Mouse (Mus musculus) hematopoietic stem cell, adult 5-6 weeks (primary cell): ENCODE measurements at regions not wholly inside any gene's neighbourhood (a gene's known extent, or its start where the extent isn't known, plus 50 kb on each side); places are given as distances from the start of the nearest gene placed in this dataset.
A peak's percentile ranks its signal among the peaks of the same experiment; 100 is the strongest.
"Not testable (repeated sequence)": the region's sequence is repeated elsewhere in the genome, so short reads cannot be mapped to it uniquely, and the experiment has no call there.

Experiments used
- ATAC-seq, 2 experiments: fragments of 125-278 bp in 1 of 2; replicated peaks in 1 of 2; 2 replicates each; pipeline ENCODE4 v1.8.0; 2016 to 2017; ENCODE audit warnings: inconsistent platforms in 2 of 2, mild to moderate bottlenecking in 2 of 2, moderate number of reproducible peaks in 2 of 2, low read depth in 1 of 2, moderate TSS enrichment in 1 of 2; ENCODE audit not compliant: low FRiP score in 2 of 2, poor library complexity in 2 of 2, severe bottlenecking in 2 of 2, insufficient read depth in 1 of 2, low TSS enrichment in 1 of 2

DNA sequence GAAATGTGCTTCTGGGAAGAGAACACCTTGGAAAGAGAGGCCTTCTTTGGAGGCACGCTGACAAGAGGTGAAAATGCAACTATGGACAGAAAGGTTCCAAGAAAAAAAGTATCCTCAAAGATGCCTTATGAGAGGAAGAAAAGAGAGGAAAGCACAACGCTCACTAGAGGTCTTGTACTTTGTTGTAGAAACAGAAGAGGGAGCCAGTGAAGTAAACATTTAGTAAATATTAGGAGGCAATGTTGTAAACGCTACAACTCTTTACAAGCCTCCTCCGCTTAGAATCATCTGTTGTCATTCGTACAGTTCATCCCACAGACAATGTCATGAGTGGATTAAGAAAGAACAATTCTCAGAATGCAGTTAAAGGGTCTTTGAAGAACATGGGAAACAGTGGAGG lies 77.4 kb downstream of the Tfpi2 start:
- ATAC-seq: no peak

DNA sequence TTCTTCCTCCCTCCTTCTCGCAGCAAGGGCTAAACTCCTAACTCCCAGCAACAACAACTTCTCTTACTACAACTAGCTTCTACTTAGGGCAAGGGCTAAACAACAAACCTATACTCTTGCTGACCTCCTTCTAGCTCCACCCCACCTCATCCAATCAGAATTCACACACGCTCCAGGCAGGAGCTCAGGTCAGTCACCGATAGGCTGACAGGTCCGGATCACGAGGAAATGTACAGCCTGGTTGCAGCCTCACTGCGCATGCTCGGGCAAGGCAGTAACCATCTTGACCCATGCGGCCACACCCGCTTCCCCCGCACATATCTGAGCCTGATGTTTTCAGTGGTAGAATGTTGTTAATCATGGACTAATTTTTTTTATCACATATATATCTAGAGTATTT lies 84.0 kb downstream of the Tfpi2 start:
- no peak for ATAC-seq

DNA sequence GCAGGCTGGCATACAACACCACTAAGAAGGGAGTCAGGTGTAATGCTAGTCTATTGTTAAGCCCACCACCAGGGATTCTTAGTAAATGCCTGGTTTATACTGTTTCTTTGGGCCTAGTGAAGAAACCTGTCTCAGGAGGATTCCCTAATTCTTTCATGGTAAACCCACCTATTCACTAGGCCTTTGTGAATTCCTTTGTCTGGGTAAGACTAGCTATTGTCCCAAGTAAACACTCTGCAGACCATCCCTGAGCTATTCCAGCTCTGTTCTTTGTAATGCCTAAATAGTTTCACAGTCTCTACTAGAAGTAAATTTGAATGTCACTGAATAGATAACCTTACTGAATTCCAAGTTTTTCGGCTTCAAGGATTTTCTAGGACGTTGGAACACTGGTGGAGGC lies 111.3 kb upstream of the Calcr start:
- ATAC-seq: not testable (repeated sequence)

DNA sequence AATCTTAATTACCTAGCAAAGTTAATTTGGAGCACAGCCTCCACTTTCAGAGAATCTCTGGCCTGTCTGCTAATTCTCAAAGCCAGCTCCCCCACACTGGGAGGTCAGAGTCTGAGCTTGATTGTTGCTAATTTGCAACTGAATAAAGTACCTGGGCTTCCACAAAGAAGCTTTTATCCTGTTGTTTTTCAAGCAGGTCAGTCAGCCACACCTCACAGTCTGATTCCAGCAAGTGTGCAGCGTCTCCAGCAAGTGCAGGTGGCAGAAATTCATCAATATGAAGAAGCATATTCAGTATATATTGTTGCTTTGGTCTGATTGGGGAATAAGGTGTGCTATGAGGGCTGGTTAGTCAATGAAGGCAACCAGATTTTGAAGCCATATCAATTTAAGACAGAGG lies 110.3 kb upstream of the Calcr start:
- ATAC-seq: not testable (repeated sequence)

DNA sequence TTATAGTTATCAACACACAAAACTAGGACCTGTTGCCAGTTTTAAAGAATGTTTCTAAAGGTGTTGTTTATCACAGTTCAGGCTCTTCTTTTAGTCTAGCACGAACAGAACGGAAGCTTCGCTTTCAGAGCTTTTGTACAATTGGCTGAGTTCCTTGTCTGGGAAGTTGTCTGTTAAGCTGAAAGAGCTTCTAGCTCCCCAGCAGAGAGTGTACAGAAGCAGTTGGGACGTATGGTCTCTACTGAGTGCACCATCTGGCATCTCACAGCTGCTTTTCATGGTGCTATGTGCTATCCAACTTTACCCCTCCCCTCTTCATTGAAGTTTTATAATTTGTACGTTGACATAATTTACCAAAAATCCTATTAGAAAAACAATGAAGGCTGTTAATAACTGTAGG lies 96.5 kb upstream of the Calcr start:
- ATAC-seq: no peak

DNA sequence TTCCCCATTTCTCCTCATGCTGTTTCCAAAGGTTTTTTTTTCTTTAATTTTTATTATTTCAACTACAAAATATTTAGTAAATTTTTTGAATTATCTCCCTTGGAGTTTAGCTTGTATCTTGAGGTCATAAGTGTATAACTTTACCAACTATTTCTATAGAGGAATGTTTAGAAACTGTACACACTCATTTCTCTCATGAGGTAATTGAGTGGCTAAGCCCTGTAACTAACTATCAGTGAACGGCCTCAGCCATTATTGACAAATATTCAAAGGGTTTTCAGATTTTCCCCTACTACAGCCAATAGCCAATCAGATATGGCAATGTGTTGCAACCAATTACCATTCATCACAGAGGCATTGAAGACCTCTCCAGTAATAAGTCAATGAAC lies 96.1 kb upstream of the Calcr start:
- no peak for ATAC-seq

DNA sequence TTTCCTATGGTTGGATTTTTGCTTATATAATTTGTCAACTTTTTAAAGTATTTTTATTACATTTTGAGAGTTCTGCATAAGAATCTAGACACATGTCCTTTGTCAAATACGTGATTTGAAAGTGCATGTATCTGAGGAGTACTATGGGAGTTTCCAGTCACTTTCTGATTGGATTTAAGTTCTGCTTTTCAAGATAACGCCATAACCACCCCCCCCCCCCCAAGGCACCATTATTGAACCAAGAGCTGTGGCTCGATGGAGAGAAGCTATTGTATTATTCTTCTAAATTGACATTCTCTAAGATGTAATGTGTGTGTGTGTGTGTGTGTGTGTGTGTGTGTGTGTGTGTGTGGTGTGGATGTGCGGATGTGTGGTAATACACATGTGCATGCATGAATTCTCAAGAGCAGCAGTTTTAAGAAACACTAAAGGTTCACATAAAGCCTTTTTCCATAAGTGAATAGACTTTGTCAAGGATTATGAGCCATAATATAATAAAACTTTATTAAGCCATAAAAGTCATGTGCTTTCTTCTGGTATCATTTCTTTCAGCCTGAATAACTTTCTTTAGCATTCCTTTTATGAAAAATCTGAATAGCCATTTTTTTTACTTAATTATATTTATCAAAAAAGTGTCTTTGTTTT lies 95.5 kb upstream of the Calcr start:
- ATAC-seq: no peak

DNA sequence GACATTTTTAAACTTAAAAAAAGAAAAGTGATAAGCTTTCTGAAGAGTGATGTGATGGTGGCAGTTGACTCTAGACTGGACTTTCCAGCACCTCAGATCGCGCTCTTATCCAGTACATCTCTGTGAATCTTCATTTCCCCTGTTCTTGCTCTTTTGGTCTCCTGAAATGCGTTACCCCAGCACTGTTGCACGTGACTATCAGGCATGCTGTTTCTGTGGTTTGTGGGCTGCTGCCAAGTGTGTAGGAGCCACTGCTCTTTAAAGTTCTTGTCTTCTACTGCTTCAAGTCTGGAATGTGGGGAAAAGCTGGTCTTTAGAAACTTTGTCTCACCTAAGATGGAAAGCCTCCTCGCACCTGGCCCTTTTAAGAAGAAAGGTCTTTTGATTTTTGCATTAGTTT lies 85.6 kb upstream of the Calcr start:
- peak; percentile 42 to 51; a peak in 2 of 4 replicates for ATAC-seq
